Mouse (Mus musculus) heart, adult 2 months (tissue): ENCODE data around the gene Mctp2. TPM values are rescaled to one million over a fixed set of nuclear protein-coding genes. Genes with fewer than 3 reads are reported as not detected.

Source experiments
- DNase-seq, 2 experiments: peaks; one replicate each; pipeline ENCODE4 v3.0.0; 2021
- H3K27ac ChIP-seq: fragments of 200-600 bp; 2 replicates; pipeline ENCODE4 v1.8.1; 2022
- H3K27me3 ChIP-seq: fragments of 200-500 bp; 2 replicates; pipeline ENCODE4 v1.6.1; 2012; ENCODE audit warnings: mild to moderate bottlenecking, low read length, inconsistent platforms, mixed read lengths; ENCODE audit not compliant: control insufficient read depth, insufficient read depth
- H3K36me3 ChIP-seq: fragments of 200-500 bp; 2 replicates; pipeline ENCODE4 v1.6.1; 2012; ENCODE audit warnings: low read length, inconsistent platforms; ENCODE audit not compliant: control insufficient read depth, insufficient read depth
- H3K4me1 ChIP-seq: fragments of 200-500 bp; 2 replicates; pipeline ENCODE4 v1.6.1; 2011; ENCODE audit warnings: low read length; ENCODE audit not compliant: control insufficient read depth, insufficient read depth
- H3K4me3 ChIP-seq: fragments of 200-600 bp; 2 replicates; pipeline ENCODE4 v1.8.1; 2022
- H3K79me2 ChIP-seq: fragments of 200-500 bp; replicated peaks from 2 replicates; pipeline ENCODE4 v1.6.1; 2012; ENCODE audit warnings: mild to moderate bottlenecking, inconsistent platforms, low read length, moderate library complexity, mixed read lengths; ENCODE audit not compliant: control insufficient read depth, insufficient read depth
- H3K9ac ChIP-seq: fragments of 200-500 bp; 2 replicates; pipeline ENCODE4 v1.6.1; 2012; ENCODE audit warnings: low read depth, mild to moderate bottlenecking, control low read depth, inconsistent platforms, low read length, mixed read lengths
- CTCF ChIP-seq: fragments of 200-600 bp; IDR thresholded peaks from 2 replicates; pipeline ENCODE4 v1.8.1; 2022; ENCODE audit warnings: antibody characterized with exemption, mild to moderate bottlenecking, moderate library complexity
- EP300 ChIP-seq: fragments of 200-500 bp; IDR thresholded peaks from 2 replicates; pipeline ENCODE4 v1.6.1; 2011; ENCODE audit warnings: low read depth, low read length, control low read depth; ENCODE audit not compliant: insufficient read depth
- POLR2A ChIP-seq: fragments of 200-500 bp; IDR thresholded peaks from 2 replicates; pipeline ENCODE4 v1.6.1; 2011; ENCODE audit warnings: mild to moderate bottlenecking, low read depth, low read length, control low read depth; ENCODE audit not compliant: insufficient read depth
- WGBS: fragments of 180-500 bp; shearing (Covaris S2); methylation state at CpG from one replicate; pipeline ENCODE4 v1.1.7; 2018; 5-methylcytosine and 5-hydroxymethylcytosine counted together
- intact Hi-C: fragments of 180-260 bp; cut with DNase I; formaldehyde crosslinking; loops from one replicate; pipeline ENCODE4 v1.15.1; 2025
- polyA plus RNA-seq: library from polyadenylated mRNA; depleted of rRNA; stranded (reverse); fragments of >200 nt; gene quantifications from 2 replicates; pipeline ENCODE4 v1.2.3, GENCODE M21; 2012
- total RNA-seq, 2 experiments: library from RNA; stranded (reverse); gene quantifications; 2 replicates each; pipeline ENCODE4 v1.2.3; 2021

Mctp2 gene
- total and polyA plus RNA-seq, 3 experiments = 0.25 to 0.52 (median 0.41) TPM

GRCm38 (mm10) chr7:72238575-72238974 is 67.8 kb downstream of the Mctp2 start:
- H3K36me3 ChIP-seq = no peaks in the 10 kb centered on the region
- H3K4me1 ChIP-seq = no peaks in the 10 kb centered on the region
- WGBS = 45% methylated on average over 4 of the region's 4 CpGs
- H3K27me3 ChIP-seq = no peaks in the 10 kb centered on the region
- H3K27ac ChIP-seq = no peak overlapping the region
- DNase-seq = peak; percentile 17 to 56
- no peaks in the 10 kb centered on the region for H3K79me2 ChIP-seq
- H3K9ac ChIP-seq = no peak overlapping the region
- H3K4me3 ChIP-seq = no peak overlapping the region
- intact Hi-C loops = loop anchor here (5.0 kb wide), 1 partner anchor 91 kb away; no protein-coding TSS in a partner anchor
- TF ChIP-seq EP300 = 0 out of 2 replicates have a peak, but pooled peaks have one; percentile 35
- TF ChIP-seq POLR2A = no peak
- TF ChIP-seq CTCF = peak; percentile 90

DNA sequence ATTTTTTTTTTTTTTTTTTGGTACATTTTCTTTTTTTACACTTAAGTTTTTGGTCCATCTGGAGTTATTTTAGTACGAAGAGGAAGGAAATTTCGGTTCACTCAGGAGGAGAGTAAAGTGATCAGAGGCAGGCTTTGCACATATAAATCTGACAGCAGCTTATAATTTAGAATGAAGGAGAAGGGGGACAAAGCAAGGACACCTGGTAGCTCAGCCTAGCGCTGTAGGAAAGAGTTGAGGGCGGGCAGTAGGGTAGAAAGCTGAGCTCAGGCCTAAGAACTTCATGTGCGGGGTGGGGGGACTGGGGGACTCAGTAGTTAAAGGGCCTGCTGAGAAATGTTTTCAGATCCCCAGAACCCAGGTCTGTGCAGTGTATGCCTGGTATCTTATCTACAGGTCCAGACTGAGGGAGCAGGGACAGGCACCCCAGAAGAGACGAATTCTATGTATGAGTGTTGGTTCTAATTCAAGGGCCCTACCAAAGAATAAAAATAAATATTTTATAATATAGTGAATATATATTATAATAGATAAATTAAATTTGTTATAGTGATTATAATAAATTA is 71.9 kb downstream of the Mctp2 start:
- intact Hi-C loops = no loop called here
- 72% methylated on average over 6 of the region's 6 CpGs for WGBS

DNA sequence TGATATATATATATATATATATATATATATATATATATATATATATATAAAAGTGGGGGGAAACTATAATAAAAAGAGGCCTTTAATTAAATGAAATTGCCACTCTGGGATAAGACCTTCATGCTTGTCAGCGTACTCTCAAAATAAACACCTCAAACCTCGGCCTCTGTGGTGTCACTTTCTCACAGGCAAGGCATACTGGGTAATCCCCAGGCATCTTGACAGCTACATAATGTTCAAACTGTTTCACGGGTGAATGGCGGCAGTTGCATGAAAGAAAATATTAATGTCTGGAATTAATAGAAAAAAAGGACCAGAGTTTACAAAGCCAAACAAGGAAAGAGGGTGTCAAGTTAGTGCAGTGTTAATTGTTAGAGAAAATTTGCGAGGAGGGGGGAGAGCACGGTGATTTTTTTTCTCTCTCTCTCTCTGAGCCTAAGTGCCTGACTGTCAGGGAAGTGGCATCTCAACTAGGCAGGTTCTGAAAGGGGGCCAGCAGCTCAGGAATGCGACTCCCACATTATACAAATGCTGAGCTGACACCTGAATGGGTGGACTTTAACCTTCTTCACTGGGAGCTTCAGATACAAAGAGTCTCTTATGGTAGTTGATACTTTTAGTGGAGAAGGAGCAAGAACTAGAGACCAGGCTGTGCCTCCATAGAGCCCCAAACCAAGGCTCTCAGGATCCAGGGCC is 75.1 kb downstream of the Mctp2 start:
- no peak for DNase-seq
- Histone ChIP-seq H3K9ac (no peak overlapping the region), H3K36me3 (no peaks in the 10 kb centered on the region), H3K79me2 (no peaks in the 10 kb centered on the region), H3K27me3 (no peaks in the 10 kb centered on the region), H3K4me3 (no peak overlapping the region), H3K27ac (no peak overlapping the region), H3K4me1 (no peaks in the 10 kb centered on the region)
- 58% methylated on average over 7 of the region's 7 CpGs for WGBS
- intact Hi-C loops = no loop called here
- TF ChIP-seq POLR2A (no peak), EP300 (no peak), CTCF (no peak)

More for the DNA sequence above, 71.9 kb downstream of the Mctp2 start:
- Histone ChIP-seq H3K36me3 (no peaks in the 10 kb centered on the region), H3K27ac (no peak overlapping the region), H3K27me3 (no peaks in the 10 kb centered on the region), H3K79me2 (no peaks in the 10 kb centered on the region), H3K9ac (no peak overlapping the region), H3K4me3 (no peak overlapping the region), H3K4me1 (no peaks in the 10 kb centered on the region)
- TF ChIP-seq POLR2A (no peak), CTCF (no peak), EP300 (no peak)
- DNase-seq = no peak

- H3K9ac ChIP-seq = no peak overlapping the region
- no peaks in the 10 kb centered on the region for H3K27me3 ChIP-seq
- no peak overlapping the region for H3K27ac ChIP-seq
- no peaks in the 10 kb centered on the region for H3K36me3 ChIP-seq
- 64% methylated on average over 7 of the region's 7 CpGs for WGBS
- no peaks in the 10 kb centered on the region for H3K4me1 ChIP-seq
- TF ChIP-seq CTCF (no peak), POLR2A (no peak), EP300 (no peak)
- H3K4me3 ChIP-seq = no peak overlapping the region
- no peaks in the 10 kb centered on the region for H3K79me2 ChIP-seq
- no peak for DNase-seq
- intact Hi-C loops = no loop called here
Measured at GRCm38 (mm10) chr7:72229925-72230324, 76.5 kb downstream of the Mctp2 start.

GRCm38 (mm10) chr7:72223558-72223957 is 82.8 kb downstream of the Mctp2 start:
- Histone ChIP-seq H3K27me3 (no peaks in the 10 kb centered on the region), H3K36me3 (no peaks in the 10 kb centered on the region), H3K4me3 (no peak overlapping the region), H3K79me2 (no peaks in the 10 kb centered on the region), H3K4me1 (no peaks in the 10 kb centered on the region), H3K27ac (no peak overlapping the region), H3K9ac (no peak overlapping the region)
- intact Hi-C loops = no loop called here
- no peak for DNase-seq
- WGBS = 86% methylated on average over 5 of the region's 5 CpGs
- TF ChIP-seq POLR2A (no peak), EP300 (no peak), CTCF (no peak)

DNA sequence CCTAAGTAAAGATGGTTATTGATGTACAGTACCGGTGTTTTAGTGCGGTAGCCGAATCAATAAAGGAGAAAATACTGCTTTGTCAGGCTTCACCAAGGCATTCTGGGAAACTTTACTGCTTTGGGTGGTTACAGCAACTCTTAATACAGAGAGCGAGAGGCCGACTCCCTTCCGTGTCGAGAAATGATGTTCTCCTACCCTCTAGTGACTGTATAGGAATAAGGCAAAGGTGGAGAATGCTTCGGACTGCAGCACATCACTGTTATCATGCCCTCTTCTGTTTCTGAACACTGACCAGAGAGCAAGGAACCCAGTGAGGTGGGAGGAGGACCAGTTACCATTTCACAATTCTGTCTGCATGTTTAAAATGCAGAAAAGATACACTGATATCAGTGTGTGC is 83.9 kb downstream of the Mctp2 start:
- no peak for TF ChIP-seq POLR2A
- TF ChIP-seq CTCF = 0 out of 2 replicates have a peak, but pooled peaks have one; percentile 3
- TF ChIP-seq EP300 = no peak
- intact Hi-C loops = no loop called here
- Histone ChIP-seq H3K36me3 (no peaks in the 10 kb centered on the region), H3K27ac (no peak overlapping the region), H3K9ac (no peak overlapping the region), H3K79me2 (no peaks in the 10 kb centered on the region), H3K4me1 (no peaks in the 10 kb centered on the region), H3K4me3 (no peak overlapping the region), H3K27me3 (no peaks in the 10 kb centered on the region)
- DNase-seq = no peak
- WGBS = 71% methylated on average over 8 of the region's 8 CpGs
